Mouse (Mus musculus) adipose tissue, adult 10 weeks (tissue): ENCODE measurements around the gene Cep89. TPM values are rescaled to one million over a fixed set of nuclear protein-coding genes. Genes with fewer than 3 reads are reported as not detected.

ENCODE experiments used
- polyA plus RNA-seq: library from polyadenylated mRNA; stranded (reverse); fragments of 350-450 nt; fragmentation: Illumina TruSeq; extraction: RNeasy Lipid Tissue Mini Kit (QIAGEN cat#74804); gene quantifications from one replicate; pipeline ENCODE4 v1.2.3, GENCODE M21; 2014; ENCODE audit warnings: low read depth, low replicate concordance

Cep89 gene
- polyA plus RNA-seq, result 20.5 TPM

GRCm38 (mm10) chr7:35396542-35397168 is at the start of gene Cep89, which contains the start of gene Faap24:
Cep89 (plus strand) TSS chr7:35397035.
Faap24 (minus strand) TSS chr7:35396836.

DNA sequence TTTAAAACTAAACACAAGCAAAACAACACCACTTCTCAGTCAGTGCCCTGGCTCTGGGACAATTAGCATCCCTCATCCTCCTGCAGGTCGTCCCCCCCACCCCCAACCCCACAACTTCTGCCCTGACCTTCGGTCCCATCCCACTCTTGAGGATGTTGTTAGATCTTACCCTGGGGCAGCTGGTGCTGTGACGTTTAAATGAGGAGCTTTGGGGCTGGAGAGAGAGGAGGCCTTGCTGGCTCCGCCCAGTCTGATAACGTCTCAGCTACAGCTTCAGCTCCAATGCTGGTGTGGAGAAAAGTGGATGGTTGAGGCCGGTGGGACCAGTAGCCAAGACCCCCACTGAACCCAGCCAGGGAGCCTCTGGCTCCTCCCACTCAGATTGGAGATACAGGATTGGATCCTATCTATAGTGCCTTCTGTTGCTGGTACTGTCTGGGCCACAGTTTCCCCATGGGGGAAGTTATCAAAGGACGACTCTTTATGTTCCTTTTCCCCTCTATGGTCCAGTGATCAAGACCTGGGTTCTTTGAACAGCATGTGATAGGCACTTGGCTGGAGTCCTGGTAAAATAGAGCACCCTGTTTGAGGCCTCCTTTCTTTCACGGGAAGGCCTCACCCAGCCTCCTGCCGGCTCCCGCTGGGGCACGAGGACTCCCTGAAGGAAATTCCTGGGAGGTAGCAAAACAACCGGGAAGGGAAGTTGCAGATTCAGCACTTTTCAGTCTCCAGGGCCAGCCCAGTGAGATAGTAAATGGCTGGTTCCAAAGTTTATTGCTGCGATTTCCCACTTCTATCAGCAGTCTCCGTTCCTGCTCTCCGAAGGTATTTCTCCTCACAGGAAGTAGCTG is 51.4 kb downstream of the Cep89 start, which contains the start of gene Slc7a9:
Gene Slc7a9 (plus strand): TSS at position 801 of the 851 bp plus-strand sequence.

Other genes starting within 250 kb of the Cep89 start
- gene Slc7a10, start 210.7 kb upstream of the Cep89 start, polyA plus RNA-seq, result 99.5 TPM
- gene Lrp3, start 181.5 kb upstream of the Cep89 start, polyA plus RNA-seq, result 6.2 TPM
- 10.5 TPM for gene Gpatch1, start 78.6 kb upstream of the Cep89 start, polyA plus RNA-seq
- 9.3 TPM for gene Rhpn2, start 62.9 kb upstream of the Cep89 start, polyA plus RNA-seq
- gene Faap24, start 199 bp upstream of the Cep89 start, polyA plus RNA-seq, result 7.0 TPM
- gene Slc7a9, start 51.8 kb downstream of the Cep89 start, polyA plus RNA-seq, result 14.1 TPM
- 0.52 TPM for gene Tdrd12, start 140.7 kb downstream of the Cep89 start, polyA plus RNA-seq
- gene Nudt19, start 159.3 kb downstream of the Cep89 start, polyA plus RNA-seq, result 53.3 TPM
- 0.19 TPM for gene Rgs9bp, start 188.5 kb downstream of the Cep89 start, polyA plus RNA-seq
- 28.3 TPM for gene Ankrd27, start 189.2 kb downstream of the Cep89 start, polyA plus RNA-seq